Mouse (Mus musculus) embryonic facial prominence, embryonic 10.5 days (tissue): ENCODE data around the gene Dnmt3a. TPM values are rescaled to one million over a fixed set of nuclear protein-coding genes. Genes with fewer than 3 reads are reported as not detected.
A peak's percentile ranks its signal among the peaks of the same experiment; 100 is the strongest.

Source experiments
- DNase-seq: peaks from one replicate; pipeline ENCODE4 v3.0.0-alpha.2; 2017; ENCODE audit warnings: low spot score
- H3K27ac ChIP-seq: fragments of 300-500 bp; sonication (generic); replicated peaks from 2 replicates; pipeline ENCODE4 v1.5.1; 2016; ENCODE audit warnings: mild to moderate bottlenecking
- H3K27me3 ChIP-seq: fragments of 300-500 bp; sonication (generic); replicated peaks from 2 replicates; pipeline ENCODE4 v1.6.1; 2016; ENCODE audit warnings: low read depth, mild to moderate bottlenecking; ENCODE audit not compliant: poor library complexity, severe bottlenecking
- H3K36me3 ChIP-seq: fragments of 300-500 bp; sonication (generic); replicated peaks from 2 replicates; pipeline ENCODE4 v1.6.1; 2016; ENCODE audit warnings: mild to moderate bottlenecking, moderate library complexity
- H3K4me1 ChIP-seq: fragments of 300-500 bp; sonication (generic); 2 replicates; pipeline ENCODE4 v1.6.1; 2016
- H3K4me3 ChIP-seq: fragments of 300-500 bp; sonication (generic); 2 replicates; pipeline ENCODE4 v1.5.1; 2016; ENCODE audit warnings: mild to moderate bottlenecking, moderate library complexity
- H3K9me3 ChIP-seq: fragments of 300-500 bp; sonication (generic); 2 replicates; pipeline ENCODE4 v1.6.1; 2016; ENCODE audit warnings: mild to moderate bottlenecking
- WGBS: fragments of 180-500 bp; shearing (Covaris S2); methylation state at CpG from one replicate; pipeline ENCODE4 v1.1.7; 2016; 5-methylcytosine and 5-hydroxymethylcytosine counted together
- polyA plus RNA-seq: library from polyadenylated mRNA; unstranded; fragments of >200 nt; fragmentation: Nextera tagmentation; extraction: Ambion mirVana; gene quantifications from 2 replicates; pipeline ENCODE4 v1.2.1, GENCODE M21; 2016

The Dnmt3a gene
- polyA plus RNA-seq, 1 experiment from 2014 or later: 179 TPM

DNA sequence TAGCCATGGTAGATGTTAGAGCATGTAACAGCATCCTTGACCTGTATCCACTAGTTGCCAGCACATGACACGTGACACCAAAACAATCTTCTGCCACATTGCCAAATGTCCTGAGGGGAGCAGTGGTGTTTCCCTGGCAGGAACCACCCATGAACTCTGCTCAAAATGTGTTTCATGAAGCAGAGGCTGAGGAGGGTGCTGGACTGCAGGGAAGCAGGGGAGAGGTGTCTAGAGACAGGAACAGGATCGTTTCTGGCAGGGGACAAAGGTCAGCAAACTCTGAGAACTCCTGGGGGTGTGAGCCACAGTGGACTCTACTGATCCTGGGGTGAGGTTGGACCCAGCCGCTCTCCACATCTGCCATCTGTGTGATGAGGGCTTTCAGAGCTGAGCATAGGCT, 53.7 kb downstream of the Dnmt3a start:
- WGBS: 53% methylated on average over 3 of the region's 3 CpGs
- Histone ChIP-seq H3K9me3 (no peaks in the 10 kb centered on the region), H3K27ac (no peak overlapping the region), H3K4me1 (peaks cover 38% of the 10 kb centered on the region), H3K27me3 (peaks cover 22% of the 10 kb centered on the region; the same call in 1 of the 2 replicates), H3K4me3 (no peak overlapping the region), H3K36me3 (peaks cover 28% of the 10 kb centered on the region)
- DNase-seq: no peak

- H3K27me3 ChIP-seq: 0 out of 2 replicates have a peak, but pooled peaks cover 20% of the 10 kb centered on the region
- H3K36me3 ChIP-seq: peaks cover 30% of the 10 kb centered on the region
- no peak overlapping the region for H3K4me3 ChIP-seq
- no peak for DNase-seq
- H3K27ac ChIP-seq: no peak overlapping the region
- no peaks in the 10 kb centered on the region for H3K9me3 ChIP-seq
- peaks cover 38% of the 10 kb centered on the region for H3K4me1 ChIP-seq
- WGBS: 61% methylated on average over 5 of the region's 5 CpGs
Measured at GRCm38 (mm10) chr12:3860005-3860404, 54.2 kb downstream of the Dnmt3a start.

DNA sequence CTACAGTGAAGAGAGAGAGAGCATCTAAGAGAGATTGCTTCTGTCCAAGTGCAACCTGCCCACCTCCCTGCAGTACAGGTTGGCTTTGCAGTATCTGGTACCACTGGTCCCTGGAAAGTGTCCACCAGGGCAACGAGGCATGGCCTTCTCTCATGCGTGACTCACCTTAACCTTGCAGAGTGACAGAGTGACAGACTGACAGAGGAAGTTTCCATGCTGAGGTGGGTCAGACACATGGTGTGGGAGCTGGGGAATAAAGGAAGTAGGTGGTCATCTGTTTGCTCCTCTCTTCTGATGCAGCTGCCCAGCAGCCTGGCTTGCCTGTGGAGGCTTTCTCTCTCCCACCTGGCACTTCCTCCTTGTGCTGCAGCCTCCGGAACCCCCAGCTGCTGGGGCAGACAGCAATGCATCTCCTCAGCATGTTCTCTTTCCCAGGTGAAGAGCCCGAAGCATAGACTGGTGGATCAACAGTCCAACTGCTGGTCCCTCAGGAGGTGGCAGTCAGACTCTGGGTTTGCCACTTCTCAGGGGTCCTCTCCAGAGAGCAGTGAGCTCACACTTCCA, 55.9 kb downstream of the Dnmt3a start:
- no peak overlapping the region for H3K4me3 ChIP-seq
- no peak for DNase-seq
- no peak overlapping the region for H3K27ac ChIP-seq
- no peaks in the 10 kb centered on the region for H3K9me3 ChIP-seq
- H3K4me1 ChIP-seq: peaks cover 21% of the 10 kb centered on the region
- peaks cover 45% of the 10 kb centered on the region for H3K36me3 ChIP-seq
- H3K27me3 ChIP-seq: 0 out of 2 replicates have a peak, but pooled peaks cover 7% of the 10 kb centered on the region
- WGBS: 85% methylated on average over 4 of the region's 4 CpGs

GRCm38 (mm10) chr12:3862253-3862652, 56.4 kb downstream of the Dnmt3a start:
- no peak for DNase-seq
- Histone ChIP-seq H3K4me1 (peaks cover 21% of the 10 kb centered on the region), H3K27ac (no peak overlapping the region), H3K4me3 (no peak overlapping the region), H3K27me3 (0 out of 2 replicates have a peak, but pooled peaks cover 3% of the 10 kb centered on the region), H3K9me3 (no peaks in the 10 kb centered on the region), H3K36me3 (peaks cover 46% of the 10 kb centered on the region)
- WGBS: 89% methylated on average over 6 of the region's 6 CpGs

- H3K27me3 ChIP-seq: peaks cover 2% of the 10 kb centered on the region
- no peaks in the 10 kb centered on the region for H3K9me3 ChIP-seq
- peaks cover 13% of the 10 kb centered on the region for H3K4me1 ChIP-seq
- no peak for DNase-seq
- H3K36me3 ChIP-seq: peaks cover 54% of the 10 kb centered on the region
- 94% methylated on average over 8 of the region's 8 CpGs for WGBS
- H3K4me3 ChIP-seq: no peak overlapping the region
- H3K27ac ChIP-seq: no peak overlapping the region
Measured at GRCm38 (mm10) chr12:3864208-3864607, 58.4 kb downstream of the Dnmt3a start.

DNA sequence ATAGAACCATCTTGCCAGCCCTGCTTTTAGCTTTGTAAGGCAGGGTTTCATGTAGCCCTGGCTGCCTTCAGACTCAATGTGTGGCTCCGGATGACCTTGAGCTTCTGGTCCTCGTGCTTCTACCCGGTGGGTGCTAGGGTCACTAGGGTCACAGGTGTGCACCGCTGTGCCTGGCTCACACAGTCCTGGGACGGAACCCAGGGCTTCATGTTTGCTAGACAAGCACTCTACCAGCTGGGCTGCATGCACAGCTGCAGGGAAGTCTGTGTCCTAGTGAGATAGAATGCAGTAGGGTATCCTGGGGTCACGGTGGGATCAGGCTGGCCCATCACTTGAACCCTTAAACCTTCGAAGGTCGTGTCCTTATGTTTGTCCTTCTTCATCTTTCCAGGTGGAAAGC, 59.8 kb downstream of the Dnmt3a start:
- no peak for DNase-seq
- no peaks in the 10 kb centered on the region for H3K9me3 ChIP-seq
- no peak overlapping the region for H3K4me3 ChIP-seq
- H3K27me3 ChIP-seq: peaks cover 8% of the 10 kb centered on the region
- peaks cover 8% of the 10 kb centered on the region for H3K4me1 ChIP-seq
- no peak overlapping the region for H3K27ac ChIP-seq
- WGBS: 91% methylated on average over 8 of the region's 8 CpGs
- peaks cover 51% of the 10 kb centered on the region for H3K36me3 ChIP-seq

GRCm38 (mm10) chr12:3866654-3867370, 61.0 kb downstream of the Dnmt3a start:
- peaks cover 41% of the 10 kb centered on the region for H3K36me3 ChIP-seq
- 88% methylated on average over 12 of the region's 12 CpGs for WGBS
- H3K4me3 ChIP-seq: no peak overlapping the region
- H3K27ac ChIP-seq: no peak overlapping the region
- H3K4me1 ChIP-seq: peaks cover 21% of the 10 kb centered on the region
- no peaks in the 10 kb centered on the region for H3K9me3 ChIP-seq
- DNase-seq: no peak
- peaks cover 8% of the 10 kb centered on the region for H3K27me3 ChIP-seq

DNA sequence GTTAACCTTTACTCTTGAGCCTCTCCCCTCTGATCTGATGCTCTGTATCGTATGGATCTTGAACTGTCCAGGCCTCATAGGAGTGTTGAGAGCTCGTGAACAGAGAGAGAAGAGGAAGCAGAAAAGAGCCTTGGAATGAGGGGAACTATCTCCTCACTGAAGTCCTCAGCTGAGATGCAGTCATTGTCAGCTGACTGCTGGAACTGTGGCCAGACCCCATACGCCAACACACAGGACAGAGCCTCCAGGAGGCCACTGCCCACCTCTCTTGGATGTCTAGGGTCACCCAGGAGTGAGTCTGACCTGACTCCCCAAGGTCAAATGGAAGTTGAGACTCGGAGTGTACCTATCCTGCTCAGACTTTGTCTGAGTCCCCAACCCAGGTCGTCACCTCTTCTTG, 62.3 kb downstream of the Dnmt3a start:
- peaks cover 34% of the 10 kb centered on the region for H3K4me1 ChIP-seq
- no peak overlapping the region for H3K4me3 ChIP-seq
- H3K27ac ChIP-seq: no peak overlapping the region
- no peaks in the 10 kb centered on the region for H3K9me3 ChIP-seq
- peaks cover 12% of the 10 kb centered on the region for H3K27me3 ChIP-seq
- DNase-seq: no peak
- H3K36me3 ChIP-seq: peaks cover 40% of the 10 kb centered on the region
- 84% methylated on average over 5 of the region's 5 CpGs for WGBS

- no peak overlapping the region for H3K4me3 ChIP-seq
- no peak overlapping the region for H3K27ac ChIP-seq
- WGBS: 90% methylated on average over 7 of the region's 7 CpGs
- H3K27me3 ChIP-seq: peaks cover 19% of the 10 kb centered on the region
- DNase-seq: no peak
- peaks cover 47% of the 10 kb centered on the region for H3K36me3 ChIP-seq
- H3K9me3 ChIP-seq: no peaks in the 10 kb centered on the region
- peaks cover 40% of the 10 kb centered on the region for H3K4me1 ChIP-seq
Measured at GRCm38 (mm10) chr12:3868676-3869458, 63.1 kb downstream of the Dnmt3a start.

GRCm38 (mm10) chr12:3870024-3870423, 64.2 kb downstream of the Dnmt3a start:
- Histone ChIP-seq H3K27me3 (peaks cover 22% of the 10 kb centered on the region), H3K9me3 (no peaks in the 10 kb centered on the region), H3K36me3 (peaks cover 51% of the 10 kb centered on the region), H3K27ac (no peak overlapping the region), H3K4me1 (peaks cover 47% of the 10 kb centered on the region), H3K4me3 (no peak overlapping the region)
- 95% methylated on average over 5 of the region's 5 CpGs for WGBS
- DNase-seq: no peak

DNA sequence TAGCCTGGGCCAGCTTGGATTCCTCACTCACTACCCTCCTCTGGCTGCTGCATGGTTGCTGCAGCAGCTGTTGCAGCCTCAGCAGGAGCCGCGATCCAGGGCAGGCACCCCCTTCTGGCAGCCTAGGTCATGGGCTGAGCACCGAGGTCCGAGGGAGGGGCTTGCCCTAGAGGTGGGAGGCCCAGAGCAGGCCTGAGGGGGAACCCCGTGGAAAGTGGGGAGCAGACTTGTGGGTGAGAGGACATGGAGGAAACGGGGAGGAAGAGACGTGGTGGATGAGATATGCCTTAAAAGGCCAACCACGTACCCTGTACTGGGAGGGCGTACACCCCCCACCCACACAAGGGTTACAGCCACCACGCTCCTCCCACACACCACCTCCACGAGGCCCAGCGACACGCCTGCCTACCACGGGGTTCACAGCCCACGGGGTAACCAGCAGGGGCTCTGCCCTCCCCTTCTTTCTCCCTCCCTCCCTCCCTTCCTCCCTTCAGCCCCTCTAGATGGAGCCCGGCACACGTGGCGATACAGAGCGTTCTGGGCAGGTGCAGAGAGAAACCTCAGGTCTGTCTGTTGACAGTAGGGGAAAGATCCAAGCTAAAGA, 65.2 kb downstream of the Dnmt3a start:
- peak; percentile 69 for DNase-seq
- H3K36me3 ChIP-seq: peaks cover 43% of the 10 kb centered on the region
- H3K27me3 ChIP-seq: peaks cover 22% of the 10 kb centered on the region
- peak overlapping the region; percentile 71 for H3K27ac ChIP-seq
- 12% methylated on average over 19 of the region's 19 CpGs for WGBS
- peak overlapping the region; percentile 43 for H3K4me3 ChIP-seq
- H3K9me3 ChIP-seq: no peaks in the 10 kb centered on the region
- H3K4me1 ChIP-seq: peaks cover 47% of the 10 kb centered on the region

DNA sequence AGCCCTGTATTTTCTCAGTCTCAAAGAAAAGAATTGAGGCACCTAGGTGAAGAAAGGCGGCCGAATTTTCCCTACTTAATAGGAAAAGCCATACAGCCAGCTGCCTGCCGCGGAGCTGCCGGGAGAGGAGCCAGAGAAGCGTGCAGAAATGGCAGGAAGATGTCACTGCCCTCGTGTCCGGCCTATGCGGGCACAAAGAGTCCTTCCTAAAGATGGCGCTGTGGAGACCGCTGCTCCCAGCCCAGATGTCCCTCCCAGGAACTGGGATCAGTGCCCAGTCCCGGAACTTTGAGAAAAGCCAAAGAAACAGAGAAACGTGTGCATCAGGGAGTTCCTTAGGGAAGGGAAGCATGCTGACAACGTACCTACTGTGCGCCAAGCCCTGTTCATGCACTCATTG, 65.8 kb downstream of the Dnmt3a start:
- peaks cover 47% of the 10 kb centered on the region for H3K4me1 ChIP-seq
- peaks cover 42% of the 10 kb centered on the region for H3K36me3 ChIP-seq
- peaks cover 22% of the 10 kb centered on the region for H3K27me3 ChIP-seq
- 26% methylated on average over 15 of the region's 15 CpGs for WGBS
- H3K9me3 ChIP-seq: no peaks in the 10 kb centered on the region
- DNase-seq: peak; percentile 58
- peak overlapping the region; percentile 71 for H3K27ac ChIP-seq
- H3K4me3 ChIP-seq: peak overlapping the region; percentile 43; the same call in 1 of the 2 replicates
